10 mouse cellular contexts compared by ENCODE assay signal in genomic region chr2:154576876-154577743, GRCm38 (mm10). TPM values are rescaled to one million over a fixed set of nuclear protein-coding genes. Genes with fewer than 3 reads are reported as not detected.
DNase-seq lines count a peak whose midpoint lies in the region; ATAC-seq and TF ChIP-seq lines count a peak whose summit lies in the region.
"Had no signal": no experiment of that assay in that cellular context is flagged by ENCODE, and none has a peak within 500 bp of the region (broad histone marks: within the 10 kb centered on the region; RNA-seq: fewer than 3 reads in every experiment).

No protein-coding gene starts in this region.

- H3K9me3 ChIP-seq in heart, embryonic 14.5 days (ENCODE audit: control insufficient read depth, low read length): 0 out of 2 replicates have a peak, but pooled peaks cover 3% of the 10 kb centered on the region
- no peaks in the 10 kb centered on the region for H3K9me3 ChIP-seq in heart, embryonic 11.5 days (replicated peaks; ENCODE audit: control insufficient read depth, low read length)
- no peaks in the 10 kb centered on the region for H3K9me3 ChIP-seq in embryonic facial prominence, embryonic 11.5 days (replicated peaks; ENCODE audit: control insufficient read depth, low read length)

- H3K9ac ChIP-seq in heart, embryonic 14.5 days (ENCODE audit: low read length): peak overlapping the region; percentile 21; the same call in 1 of the 2 replicates
- H3K9ac ChIP-seq in heart, embryonic 11.5 days (ENCODE audit: low read depth, low read length): no peak overlapping the region
- no peak overlapping the region for H3K9ac ChIP-seq in embryonic facial prominence, embryonic 11.5 days (replicated peaks; ENCODE audit: low read length)

- no peak for ATAC-seq in heart, embryonic 14.5 days (ENCODE audit: insufficient number of reproducible peaks, insufficient read depth, low FRiP score, low read depth)
- no peak for ATAC-seq in heart, embryonic 11.5 days (replicated peaks; ENCODE audit: insufficient number of reproducible peaks, low FRiP score, low TSS enrichment)
- peak; percentile 60 for ATAC-seq in embryonic facial prominence, embryonic 11.5 days (replicated peaks; ENCODE audit: insufficient number of reproducible peaks, low FRiP score, low TSS enrichment, low read depth)

- TF ChIP-seq CTCF in thymus, adult 2 months (IDR thresholded peaks at IDR 0.05; ENCODE audit: borderline replicate concordance, control insufficient read depth, extremely low read depth, insufficient read depth, low read length, poor library complexity): no peak

- TF ChIP-seq POLR2A in thymus, adult 2 months (IDR thresholded peaks at IDR 0.05; ENCODE audit: control insufficient read depth, extremely low read depth, insufficient read depth, low read length, poor library complexity): no peak

- H3K27me3 ChIP-seq in heart, embryonic 14.5 days (ENCODE audit: control insufficient read depth, insufficient read depth, low read length): no peaks in the 10 kb centered on the region
- no peaks in the 10 kb centered on the region for H3K27me3 ChIP-seq in heart, embryonic 11.5 days (ENCODE audit: control insufficient read depth, insufficient read depth, low read length)
- H3K27me3 ChIP-seq in embryonic facial prominence, embryonic 11.5 days (ENCODE audit: control insufficient read depth, insufficient read depth, low read length): no peaks in the 10 kb centered on the region
- no peaks in the 10 kb centered on the region for H3K27me3 ChIP-seq in thymus, adult 2 months (ENCODE audit: control insufficient read depth, insufficient read depth, low read length)

- H3K27ac ChIP-seq in heart, embryonic 14.5 days (replicated peaks in 1 of 2; ENCODE audit: control insufficient read depth in 1 of 2, insufficient read depth in 1 of 2, low read depth in 2 of 2, low read length in 2 of 2): no peak overlapping the region; a peak in 1 of 4 replicates
- no peak overlapping the region for H3K27ac ChIP-seq in heart, embryonic 11.5 days (ENCODE audit: low read depth, low read length)
- no peak overlapping the region for H3K27ac ChIP-seq in embryonic facial prominence, embryonic 11.5 days (replicated peaks; ENCODE audit: low read depth, low read length)
- peak overlapping the region; percentile 64 for H3K27ac ChIP-seq in thymus, adult 2 months (ENCODE audit: control insufficient read depth, insufficient read depth, low read length)

- peaks cover 8 to 9% of the 10 kb centered on the region in 2 experiments; a peak in 3 of 4 replicates for H3K4me1 ChIP-seq in heart, embryonic 14.5 days (ENCODE audit: control insufficient read depth in 2 of 2, insufficient read depth in 2 of 2, low read length in 2 of 2)
- H3K4me1 ChIP-seq in heart, embryonic 11.5 days (ENCODE audit: control insufficient read depth, insufficient read depth, low read length): no peaks in the 10 kb centered on the region
- H3K4me1 ChIP-seq in embryonic facial prominence, embryonic 11.5 days (ENCODE audit: control insufficient read depth, insufficient read depth, low read length): no peaks in the 10 kb centered on the region
- peaks cover 20% of the 10 kb centered on the region for H3K4me1 ChIP-seq in thymus, adult 2 months (replicated peaks; ENCODE audit: control insufficient read depth, insufficient read depth, low read length)

- 52% methylated on average over 12 of the region's 12 CpGs for WGBS in heart, embryonic 14.5 days
- 60% methylated on average over 12 of the region's 12 CpGs for WGBS in heart, embryonic 11.5 days (ENCODE audit: insufficient replicate concordance)
- WGBS in embryonic facial prominence, embryonic 11.5 days: 42% methylated on average over 12 of the region's 12 CpGs
- WGBS in thymus, adult 2 months: 41% methylated on average over 12 of the region's 12 CpGs

- H3K36me3 ChIP-seq in heart, embryonic 14.5 days (ENCODE audit: control insufficient read depth, insufficient read depth, low read length): no peaks in the 10 kb centered on the region
- H3K36me3 ChIP-seq in heart, embryonic 11.5 days (ENCODE audit: control insufficient read depth, insufficient read depth, low read length): no peaks in the 10 kb centered on the region
- no peaks in the 10 kb centered on the region for H3K36me3 ChIP-seq in embryonic facial prominence, embryonic 11.5 days (replicated peaks; ENCODE audit: control insufficient read depth, insufficient read depth, low read depth, low read length)
- H3K36me3 ChIP-seq in thymus, adult 2 months (ENCODE audit: control insufficient read depth, insufficient read depth, low read length): no peaks in the 10 kb centered on the region

- no peak for DNase-seq in embryonic facial prominence, embryonic 11.5 days (ENCODE audit: low spot score)
- peak; percentile 79 for DNase-seq in mesoderm, embryonic 11.5 days (ENCODE audit: low read depth, low spot score)
- peak; percentile 55 for DNase-seq in thymus, adult 2 months
- DNase-seq in spleen, postnatal 14 days (ENCODE audit: low spot score in 2 of 2): no peak
- no peak for DNase-seq in frontal cortex, postnatal 25 days (ENCODE audit: low spot score in 2 of 2)
- no peak for DNase-seq in right cerebral cortex, adult 2 months (ENCODE audit: low spot score in 2 of 2)
- DNase-seq: kidney, postnatal 10 days; lung, postnatal 4 days had no signal

- no peak overlapping the region for H3K4me2 ChIP-seq in heart, embryonic 14.5 days (ENCODE audit: low read length)
- no peak overlapping the region for H3K4me2 ChIP-seq in heart, embryonic 11.5 days
- no peak overlapping the region for H3K4me2 ChIP-seq in embryonic facial prominence, embryonic 11.5 days (ENCODE audit: low read depth, low read length)

- no peak overlapping the region for H3K4me3 ChIP-seq in heart, embryonic 14.5 days (ENCODE audit: control insufficient read depth in 1 of 2, insufficient read depth in 1 of 2, low read depth in 1 of 2, low read length in 2 of 2)
- H3K4me3 ChIP-seq in heart, embryonic 11.5 days (ENCODE audit: low read depth, low read length): no peak overlapping the region
- H3K4me3 ChIP-seq in embryonic facial prominence, embryonic 11.5 days (ENCODE audit: low read depth, low read length): no peak overlapping the region
- H3K4me3 ChIP-seq in thymus, adult 2 months (ENCODE audit: control insufficient read depth, insufficient read depth, low read length): no peak overlapping the region

RNA-seq across cellular contexts. Expression of gene E2f1, which starts 7.4 kb away (rescaled TPM):
- 7.2 and 8.6 TPM in 2 replicates for polyA plus RNA-seq in heart, embryonic 14.5 days (2014; fragmentation: Nextera tagmentation; extraction: Ambion mirVana)
- polyA plus RNA-seq in heart, embryonic 11.5 days (2014; fragmentation: Nextera tagmentation; extraction: Ambion mirVana): 6.5 and 7.8 TPM in 2 replicates
- polyA plus RNA-seq in embryonic facial prominence, embryonic 11.5 days (2014; fragmentation: Nextera tagmentation; extraction: Ambion mirVana): 7.2 and 8.6 TPM in 2 replicates
- 34.0 and 50.3 TPM in 2 replicates for polyA plus RNA-seq in thymus, adult 2 months (2012; rRNA removed)

RNA-seq across cellular contexts. Expression of gene Necab3, which starts 18.4 kb away (rescaled TPM):
- 1.7 and 1.9 TPM in 2 replicates for polyA plus RNA-seq in heart, embryonic 14.5 days (2014; fragmentation: Nextera tagmentation; extraction: Ambion mirVana)
- polyA plus RNA-seq in heart, embryonic 11.5 days (2014; fragmentation: Nextera tagmentation; extraction: Ambion mirVana): 1.2 and 1.4 TPM in 2 replicates
- 1.7 and 2.2 TPM in 2 replicates for polyA plus RNA-seq in embryonic facial prominence, embryonic 11.5 days (2014; fragmentation: Nextera tagmentation; extraction: Ambion mirVana)
- polyA plus RNA-seq in thymus, adult 2 months (2012; rRNA removed): 14.8 and 15.7 TPM in 2 replicates

RNA-seq across cellular contexts. Expression of gene Actl10, which starts 25.5 kb away (rescaled TPM):
- polyA plus RNA-seq in heart, embryonic 14.5 days (2014; fragmentation: Nextera tagmentation; extraction: Ambion mirVana): 0.35 TPM in 1 of 2 replicates, not detected in the other
- polyA plus RNA-seq in heart, embryonic 11.5 days (2014; fragmentation: Nextera tagmentation; extraction: Ambion mirVana): not detected in 2 replicates
- polyA plus RNA-seq in embryonic facial prominence, embryonic 11.5 days (2014; fragmentation: Nextera tagmentation; extraction: Ambion mirVana): not detected in 2 replicates
- polyA plus RNA-seq in thymus, adult 2 months (2012; rRNA removed): 0.11 and 0.47 TPM in 2 replicates

RNA-seq across cellular contexts. Expression of gene Pxmp4, which starts 26.4 kb away (rescaled TPM):
- 31.8 and 33.7 TPM in 2 replicates for polyA plus RNA-seq in heart, embryonic 14.5 days (2014; fragmentation: Nextera tagmentation; extraction: Ambion mirVana)
- 21.4 and 23.5 TPM in 2 replicates for polyA plus RNA-seq in heart, embryonic 11.5 days (2014; fragmentation: Nextera tagmentation; extraction: Ambion mirVana)
- polyA plus RNA-seq in embryonic facial prominence, embryonic 11.5 days (2014; fragmentation: Nextera tagmentation; extraction: Ambion mirVana): 13.6 and 15.8 TPM in 2 replicates
- polyA plus RNA-seq in thymus, adult 2 months (2012; rRNA removed): 70.7 and 71.7 TPM in 2 replicates

RNA-seq across cellular contexts. Expression of gene 1700003F12Rik, which starts 30.2 kb away (rescaled TPM):
- polyA plus RNA-seq in heart, embryonic 14.5 days (2014; fragmentation: Nextera tagmentation; extraction: Ambion mirVana): 0.42 and 0.50 TPM in 2 replicates
- polyA plus RNA-seq in heart, embryonic 11.5 days (2014; fragmentation: Nextera tagmentation; extraction: Ambion mirVana): 0.89 and 1.4 TPM in 2 replicates
- polyA plus RNA-seq in embryonic facial prominence, embryonic 11.5 days (2014; fragmentation: Nextera tagmentation; extraction: Ambion mirVana): 0.96 and 1.5 TPM in 2 replicates
- 2.0 and 3.3 TPM in 2 replicates for polyA plus RNA-seq in thymus, adult 2 months (2012; rRNA removed)

Comparison
In these comparisons a context has a peak if more than half of its experiments do, and no peak if none do; other contexts are left out.
1. DNase-seq: peak in mesoderm, embryonic 11.5 days (single experiment) and thymus, adult 2 months (single experiment); none in embryonic facial prominence, embryonic 11.5 days (single experiment), spleen, postnatal 14 days (0 of 2), frontal cortex, postnatal 25 days (0 of 2) and right cerebral cortex, adult 2 months (0 of 2).